Mouse (Mus musculus): ENCODE data around the gene Pla2g2f.

The Pla2g2f gene

GRCm38 (mm10) chr4:138757416-138757815 is at the start of gene Pla2g2f:
Gene Pla2g2f, minus strand, starts transcription at chr4:138757626.
- no peak for DNase-seq (ENCODE audit: low spot score)

- no peak for DNase-seq (ENCODE audit: low spot score)
Observed at GRCm38 (mm10) chr4:138806920-138807541, 49.6 kb upstream of the Pla2g2f start.

DNA sequence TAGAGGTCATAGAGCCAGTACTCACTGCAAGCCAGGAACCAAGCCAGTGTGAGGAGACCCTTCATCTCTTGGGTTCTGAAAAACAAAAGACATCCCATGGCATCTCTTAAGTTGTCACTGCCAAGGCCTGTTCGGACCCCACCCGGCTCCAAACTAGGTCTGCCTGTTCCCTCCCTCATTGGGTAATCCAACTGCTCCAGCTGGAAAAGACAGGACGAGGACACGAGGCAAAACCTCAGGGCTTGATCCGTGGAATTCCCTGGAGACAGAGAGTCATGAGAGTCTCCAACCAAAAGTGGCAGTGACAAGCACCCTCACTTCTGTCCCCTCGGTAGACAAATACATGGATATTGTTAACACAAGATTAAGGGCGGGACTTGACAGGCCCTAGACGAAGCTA is 48.7 kb upstream of the Pla2g2f start:
- DNase-seq (ENCODE audit: low spot score) = no peak

- DNase-seq (ENCODE audit: low spot score) = no peak
Observed at GRCm38 (mm10) chr4:138805248-138805647, 47.8 kb upstream of the Pla2g2f start.

DNA sequence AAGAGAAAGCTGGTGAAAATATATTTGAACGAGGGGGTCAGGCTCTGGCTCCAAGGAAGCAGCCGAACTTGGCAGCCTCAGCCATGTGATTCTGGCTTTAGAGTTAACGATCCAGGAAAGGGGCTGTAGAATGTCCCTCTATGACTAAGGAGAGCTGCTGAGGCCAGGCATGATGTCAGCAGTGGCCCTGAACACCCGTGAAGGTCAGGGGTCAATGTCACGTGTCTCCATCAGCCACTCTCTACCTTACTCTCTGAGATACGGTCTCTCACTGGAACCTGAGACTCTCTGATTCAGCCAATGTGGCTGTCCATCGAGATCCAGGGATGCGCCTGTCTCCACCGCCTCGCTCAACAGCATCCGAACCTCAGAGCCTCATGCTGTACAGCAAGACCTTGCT is 45.5 kb upstream of the Pla2g2f start:
- DNase-seq (ENCODE audit: low spot score) = no peak

DNA sequence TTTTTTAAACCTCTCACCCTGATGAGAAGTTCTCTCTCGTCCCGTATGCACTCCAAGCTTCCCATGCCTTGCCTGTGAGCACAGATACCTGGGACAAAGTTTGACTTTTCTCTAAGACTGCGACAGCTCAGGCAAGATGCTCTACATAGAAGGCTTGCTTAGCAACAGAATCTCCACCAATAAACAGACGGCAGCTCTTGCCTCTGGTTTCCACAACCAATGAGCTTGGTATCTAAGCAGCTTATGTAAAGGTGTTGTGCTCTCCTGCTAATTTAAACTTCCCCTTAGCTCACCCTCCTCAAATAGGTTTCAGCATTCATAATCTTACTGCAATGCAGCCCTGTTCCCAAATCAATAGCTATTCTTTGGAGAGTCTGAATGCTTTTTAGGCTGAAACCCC is 44.2 kb upstream of the Pla2g2f start:
- no peak for DNase-seq (ENCODE audit: low spot score)

DNA sequence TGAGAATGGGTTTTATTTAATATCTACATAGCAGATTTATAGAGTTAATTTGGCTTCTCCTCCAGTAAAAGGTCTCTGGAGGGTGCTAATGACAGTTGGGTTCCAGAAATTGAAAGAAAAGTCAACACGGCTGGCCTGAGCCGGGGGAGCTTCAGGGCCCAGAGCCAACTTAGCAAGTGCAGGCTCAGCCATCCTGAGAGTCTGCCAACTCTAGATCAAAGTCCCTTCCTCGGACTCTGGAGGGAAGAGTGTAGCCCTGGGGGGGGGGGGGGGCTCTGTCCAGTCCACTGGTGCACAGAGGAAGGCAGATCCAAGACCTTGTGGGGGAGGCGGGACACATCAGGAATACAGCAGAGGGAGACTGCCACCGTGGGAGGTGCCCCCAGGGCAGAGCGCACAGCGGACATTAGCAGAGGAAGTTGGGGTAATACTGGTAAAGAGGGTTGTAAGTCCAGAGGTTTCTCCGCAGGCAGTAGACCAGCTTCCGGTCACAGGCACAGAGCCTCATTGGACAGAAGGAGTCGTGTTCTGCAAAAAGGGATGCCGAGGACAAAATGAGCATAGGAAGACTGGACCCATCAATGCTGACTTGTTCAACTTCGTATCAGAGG is 42.8 kb upstream of the Pla2g2f start:
- DNase-seq (ENCODE audit: low spot score) = no peak

DNA sequence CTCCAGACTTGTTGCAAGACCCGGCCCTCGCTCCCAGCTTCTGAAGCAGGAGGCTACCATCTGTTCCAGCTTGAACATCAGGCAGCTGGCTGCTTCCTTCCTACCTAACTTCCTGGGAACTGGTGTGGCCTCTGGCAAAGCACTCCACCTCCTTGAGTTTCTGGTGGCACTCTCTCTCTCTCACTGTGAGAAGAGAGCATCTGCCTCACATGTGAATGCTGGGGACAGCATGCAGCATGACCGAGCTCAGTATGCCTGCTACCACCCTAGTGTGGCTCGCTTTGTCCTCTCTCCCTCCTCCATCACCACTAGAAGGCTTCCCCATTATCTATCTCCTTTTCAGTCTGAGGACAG is 39.8 kb upstream of the Pla2g2f start:
- DNase-seq (ENCODE audit: low spot score) = no peak

DNA sequence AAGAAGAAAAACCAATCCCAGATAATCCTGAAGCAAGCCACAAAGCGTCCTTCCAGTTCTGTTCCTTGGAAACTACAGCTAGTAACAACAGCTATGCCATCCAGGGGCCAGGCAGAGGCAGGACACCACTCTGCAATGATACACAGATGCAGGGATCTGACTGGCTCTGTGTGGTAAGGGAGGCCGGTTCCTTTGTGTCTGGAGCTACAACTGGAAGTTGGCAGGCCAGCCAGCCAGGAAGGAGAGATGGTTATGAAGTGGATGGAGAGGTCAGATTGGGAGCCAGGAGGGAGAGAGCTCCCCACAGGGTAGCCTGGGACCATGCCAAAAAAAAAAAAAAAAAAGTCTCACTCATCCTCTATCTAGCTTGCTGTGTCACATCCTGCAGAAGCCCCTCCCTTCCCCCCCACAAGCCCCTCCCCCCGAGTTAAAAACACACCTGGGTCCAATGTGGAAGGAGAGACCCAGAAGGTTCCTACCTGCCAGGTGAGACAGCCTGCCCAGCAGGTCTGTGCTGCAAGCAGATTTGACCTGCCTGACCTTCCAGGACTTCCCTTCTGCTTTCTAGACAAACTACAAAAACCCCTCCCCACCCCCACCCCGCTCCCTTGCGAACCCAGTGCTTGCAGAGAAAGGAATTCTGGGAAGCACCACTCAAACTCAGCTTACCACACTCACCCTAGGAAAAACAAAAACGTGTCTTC is 39.2 kb upstream of the Pla2g2f start:
- DNase-seq (ENCODE audit: low spot score) = no peak

DNA sequence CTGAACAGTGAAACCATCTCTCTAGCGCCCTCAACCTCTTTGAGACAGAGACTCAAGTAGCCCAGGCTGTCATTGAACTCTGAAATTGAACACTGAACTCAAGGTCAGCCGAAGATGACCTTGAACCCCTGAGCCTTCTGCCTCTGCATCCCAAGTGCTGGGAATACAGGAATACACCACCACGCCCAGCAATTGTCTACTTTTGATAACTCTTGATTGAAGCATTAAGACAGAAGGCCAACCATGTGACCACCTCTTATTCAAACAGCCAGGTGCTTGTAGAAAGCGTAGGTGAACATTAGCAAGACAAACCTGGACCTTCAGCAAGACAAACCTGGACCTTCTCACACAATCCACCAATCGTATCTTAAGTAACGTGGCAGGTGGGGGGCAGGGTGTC is 36.9 kb upstream of the Pla2g2f start:
- no peak for DNase-seq (ENCODE audit: low spot score)

- no peak for DNase-seq (ENCODE audit: low spot score)
Observed at GRCm38 (mm10) chr4:138793276-138793675, 35.9 kb upstream of the Pla2g2f start.

DNA sequence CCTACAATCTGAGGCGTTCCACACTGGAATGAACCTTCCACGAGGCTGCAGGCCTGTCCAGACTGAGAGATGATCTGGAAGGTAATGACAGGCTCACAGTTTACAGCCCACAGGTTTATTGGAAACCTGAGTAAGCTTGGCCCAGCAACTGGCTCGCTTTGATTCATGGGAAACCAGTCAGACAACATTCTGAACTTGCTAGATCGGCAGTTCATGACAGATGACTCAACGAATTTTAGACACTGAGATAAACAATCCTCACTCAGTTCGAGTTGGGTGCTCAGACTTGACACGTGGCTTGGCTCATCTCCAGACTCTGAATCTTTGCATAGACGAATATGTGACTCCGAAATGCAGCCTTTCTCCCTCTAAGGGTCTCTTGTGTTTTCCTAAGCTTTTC is 35.2 kb upstream of the Pla2g2f start:
- no peak for DNase-seq (ENCODE audit: low spot score)

GRCm38 (mm10) chr4:138791452-138791851 is 34.0 kb upstream of the Pla2g2f start:
- no peak for DNase-seq (ENCODE audit: low spot score)

- DNase-seq (ENCODE audit: low spot score) = no peak
Observed at GRCm38 (mm10) chr4:138788381-138788780, 31.0 kb upstream of the Pla2g2f start.

DNA sequence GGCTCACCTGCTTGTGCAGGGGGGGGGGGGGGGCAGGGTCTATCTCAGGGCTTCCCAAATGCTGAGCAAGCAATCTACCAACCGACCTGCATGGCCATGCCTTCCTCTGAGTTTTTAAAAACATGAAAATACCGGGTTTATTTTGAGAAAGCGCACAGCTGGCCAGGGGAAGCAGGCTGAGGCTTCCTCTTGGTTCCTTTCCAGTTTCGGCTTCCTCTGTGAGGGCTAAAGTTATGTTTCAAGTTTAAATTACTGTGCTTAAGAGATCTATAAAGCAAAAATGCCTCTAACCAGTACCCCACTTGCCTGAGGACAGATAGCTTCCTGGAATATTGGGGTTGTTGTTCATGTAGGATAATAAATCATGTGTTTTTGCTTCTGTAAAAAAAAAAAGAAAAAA is 28.7 kb upstream of the Pla2g2f start:
- DNase-seq (ENCODE audit: low spot score) = no peak

- no peak for DNase-seq (ENCODE audit: low spot score)
Observed at GRCm38 (mm10) chr4:138785721-138786120, 28.3 kb upstream of the Pla2g2f start.

DNA sequence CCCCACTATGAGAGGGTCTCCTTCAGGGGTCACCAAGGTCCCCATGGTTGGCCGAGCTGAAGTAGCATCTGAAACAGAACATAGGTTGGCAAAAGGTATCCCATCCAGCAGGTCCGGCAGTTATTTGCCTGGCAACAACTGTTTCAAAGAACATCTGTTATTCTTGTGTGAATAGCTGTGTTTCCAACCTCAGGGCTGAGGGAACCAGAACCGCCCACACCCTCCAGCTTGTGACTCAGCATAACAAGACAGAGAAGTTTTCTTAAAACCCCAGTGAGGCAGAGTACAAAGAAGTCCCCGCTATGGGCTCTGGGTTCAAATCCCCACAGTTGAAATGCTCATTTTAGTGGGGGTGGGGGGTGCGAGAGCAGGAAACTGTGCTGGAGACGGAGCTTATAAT is 24.7 kb upstream of the Pla2g2f start:
- no peak for DNase-seq (ENCODE audit: low spot score)

GRCm38 (mm10) chr4:138780300-138780699 is 22.9 kb upstream of the Pla2g2f start:
- no peak for DNase-seq (ENCODE audit: low spot score)

DNA sequence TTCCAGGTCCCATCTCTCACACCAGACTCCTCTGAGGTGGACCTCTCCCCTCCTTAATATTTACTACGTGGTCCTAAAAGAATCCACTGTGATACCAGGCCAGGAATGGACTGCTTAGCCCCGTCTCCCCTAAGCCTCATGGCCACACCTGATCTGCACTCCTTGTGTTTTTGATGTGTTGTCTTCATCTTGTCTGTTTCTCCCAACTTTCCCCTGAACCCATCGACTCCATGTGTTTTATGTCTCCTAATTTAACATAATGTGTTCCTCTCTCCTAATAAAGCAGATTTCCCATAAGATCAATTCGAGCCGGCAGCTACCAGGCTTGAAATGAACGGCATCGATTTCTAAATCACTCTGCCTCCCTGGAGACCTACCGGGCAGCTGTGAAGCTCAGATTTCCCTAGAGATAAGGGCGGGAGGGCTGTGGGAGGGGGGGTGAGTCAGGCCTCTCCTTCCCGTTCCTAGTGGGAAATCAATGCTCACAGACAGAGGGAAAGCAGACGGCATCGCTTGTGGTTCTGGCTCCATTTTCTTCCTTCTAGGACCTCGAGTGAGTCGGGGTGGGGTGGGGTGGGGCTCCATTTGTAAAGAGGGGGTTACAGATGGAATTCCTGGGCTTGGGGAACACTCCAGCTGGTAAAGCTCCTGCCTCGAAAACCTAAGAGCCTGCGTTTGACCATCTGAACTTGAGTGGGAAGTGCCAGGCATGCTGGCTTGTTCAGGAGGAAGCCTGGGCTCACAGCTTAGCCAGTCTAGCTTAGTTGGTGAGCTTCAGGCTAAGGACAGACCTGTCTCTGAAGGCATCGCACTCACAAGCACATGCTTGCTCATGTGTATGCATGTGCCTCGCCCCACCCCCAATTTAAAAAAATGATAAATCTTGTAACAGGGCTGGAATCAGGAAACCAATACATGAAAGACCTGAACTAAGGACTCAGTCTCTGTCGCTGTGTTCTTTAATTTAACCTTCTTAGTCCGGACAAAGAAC is 20.3 kb upstream of the Pla2g2f start:
- DNase-seq (ENCODE audit: low spot score) = no peak

- DNase-seq (ENCODE audit: low spot score) = no peak
Observed at GRCm38 (mm10) chr4:138775435-138775834, 18.0 kb upstream of the Pla2g2f start, which contains the start of gene Pla2g2d. Gene Pla2g2d, plus strand, starts transcription at chr4:138775735.

DNA sequence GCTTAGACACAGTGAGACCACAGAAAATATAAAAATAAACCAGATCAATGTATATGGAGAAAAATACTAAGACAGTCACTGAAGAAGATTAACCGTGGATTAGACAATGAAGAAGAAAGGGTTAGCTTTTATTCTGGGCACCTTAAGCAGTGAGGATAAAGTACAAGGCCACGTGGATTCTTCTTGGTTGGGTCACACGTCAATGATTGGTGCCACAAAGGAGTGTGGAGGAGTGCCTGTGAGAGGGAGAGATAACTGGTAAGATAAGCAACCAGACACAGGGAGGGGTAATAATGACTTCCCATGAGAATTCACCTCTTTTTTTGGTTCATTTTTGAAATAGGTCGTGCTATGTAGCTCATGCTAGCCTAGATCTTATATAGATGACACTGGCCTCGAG is 15.0 kb upstream of the Pla2g2f start:
- no peak for DNase-seq (ENCODE audit: low spot score)

DNA sequence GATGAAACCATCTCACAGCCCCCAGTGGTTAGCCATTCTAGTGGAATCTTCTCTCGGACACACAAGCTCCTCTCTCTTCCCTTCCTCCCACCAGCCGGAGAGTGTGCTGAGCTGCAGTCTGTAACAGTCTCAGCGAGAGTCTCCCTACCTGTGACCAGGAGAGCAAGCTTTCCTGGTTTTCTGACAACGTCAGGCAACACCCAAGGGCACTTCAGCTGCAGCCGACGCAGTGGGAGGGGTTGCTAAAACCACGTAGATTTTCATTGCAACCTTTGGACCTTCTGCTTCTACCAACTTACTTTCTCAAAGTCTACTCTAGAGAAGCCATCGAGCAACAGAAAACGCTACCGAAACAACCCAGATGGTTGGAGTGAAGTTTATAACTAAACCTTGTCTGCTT is 14.5 kb upstream of the Pla2g2f start:
- no peak for DNase-seq (ENCODE audit: low spot score)

Measured in adipocyte (in vitro differentiated cells).